Mouse (Mus musculus) liver, embryonic 12.5 days (tissue): ENCODE results near the gene Cd109. TPM values are rescaled to one million over a fixed set of nuclear protein-coding genes. Genes with fewer than 3 reads are reported as not detected.

ENCODE experiments used
- polyA plus RNA-seq: library from polyadenylated mRNA; unstranded; fragments of >200 nt; fragmentation: Nextera tagmentation; extraction: Ambion mirVana; gene quantifications from 2 replicates; pipeline ENCODE4 v1.2.1, GENCODE M21; 2016

Cd109 gene
- polyA plus RNA-seq, 1 experiment from 2014 or later = 0.50 TPM

Other genes starting within 250 kb of the Cd109 start
- gene Dppa5a, start 247.4 kb upstream of the Cd109 start, polyA plus RNA-seq = not detected in 2 replicates
- gene Ooep, start 236.8 kb upstream of the Cd109 start, polyA plus RNA-seq = 0.13 TPM in 1 of 2 replicates, not detected in the other
- not detected in 2 replicates for gene Ddx43, start 219.8 kb upstream of the Cd109 start, polyA plus RNA-seq
- gene Cgas, start 172.3 kb upstream of the Cd109 start, polyA plus RNA-seq = 1.4 and 1.5 TPM in 2 replicates
- gene Mto1, start 167.3 kb upstream of the Cd109 start, polyA plus RNA-seq = 29.3 and 33.3 TPM in 2 replicates
- 1.0 and 1.1 TPM in 2 replicates for gene Gm17324, start 166.8 kb upstream of the Cd109 start, polyA plus RNA-seq
- 2,705 and 2,706 TPM in 2 replicates for gene Eef1a1, start 126.4 kb upstream of the Cd109 start, polyA plus RNA-seq
- 5.6 and 6.0 TPM in 2 replicates for gene Slc17a5, start 27.5 kb upstream of the Cd109 start, polyA plus RNA-seq